Mouse (Mus musculus) cerebellum, adult 9-11 months (tissue): Measurements from ENCODE around the gene Trappc10.
A peak's percentile ranks its signal among the peaks of the same experiment; 100 is the strongest.

Experiments
- DNase-seq: peaks from one replicate; pipeline ENCODE4 v3.0.0; 2022

Gene Trappc10

GRCm38 (mm10) chr10:78244438-78245224, at the start of gene Trappc10:
Gene Trappc10 (minus strand): TSS chr10:78244641.
- DNase-seq: peak; percentile 88

DNA sequence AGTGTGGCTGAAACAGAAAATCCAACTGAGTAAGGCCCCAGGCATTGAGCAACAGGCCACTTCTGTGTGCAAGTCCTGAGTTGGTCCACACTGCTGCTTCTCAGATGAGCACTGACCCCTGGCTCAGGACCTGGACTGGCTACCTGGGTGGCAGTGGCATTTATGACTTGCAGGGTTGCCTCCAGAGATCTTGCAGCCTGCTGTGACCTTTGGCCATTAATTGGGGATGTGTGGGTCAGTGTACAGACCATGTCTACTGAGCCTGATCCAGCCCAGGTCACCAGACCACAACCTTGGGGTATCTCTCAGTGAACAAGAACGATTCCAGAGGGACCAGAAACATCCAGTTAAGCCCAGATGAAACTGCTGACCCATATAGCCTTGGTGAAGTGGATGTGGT, 49.1 kb upstream of the Trappc10 start:
- no peak for DNase-seq

GRCm38 (mm10) chr10:78292381-78292780, 47.9 kb upstream of the Trappc10 start:
- no peak for DNase-seq

DNA sequence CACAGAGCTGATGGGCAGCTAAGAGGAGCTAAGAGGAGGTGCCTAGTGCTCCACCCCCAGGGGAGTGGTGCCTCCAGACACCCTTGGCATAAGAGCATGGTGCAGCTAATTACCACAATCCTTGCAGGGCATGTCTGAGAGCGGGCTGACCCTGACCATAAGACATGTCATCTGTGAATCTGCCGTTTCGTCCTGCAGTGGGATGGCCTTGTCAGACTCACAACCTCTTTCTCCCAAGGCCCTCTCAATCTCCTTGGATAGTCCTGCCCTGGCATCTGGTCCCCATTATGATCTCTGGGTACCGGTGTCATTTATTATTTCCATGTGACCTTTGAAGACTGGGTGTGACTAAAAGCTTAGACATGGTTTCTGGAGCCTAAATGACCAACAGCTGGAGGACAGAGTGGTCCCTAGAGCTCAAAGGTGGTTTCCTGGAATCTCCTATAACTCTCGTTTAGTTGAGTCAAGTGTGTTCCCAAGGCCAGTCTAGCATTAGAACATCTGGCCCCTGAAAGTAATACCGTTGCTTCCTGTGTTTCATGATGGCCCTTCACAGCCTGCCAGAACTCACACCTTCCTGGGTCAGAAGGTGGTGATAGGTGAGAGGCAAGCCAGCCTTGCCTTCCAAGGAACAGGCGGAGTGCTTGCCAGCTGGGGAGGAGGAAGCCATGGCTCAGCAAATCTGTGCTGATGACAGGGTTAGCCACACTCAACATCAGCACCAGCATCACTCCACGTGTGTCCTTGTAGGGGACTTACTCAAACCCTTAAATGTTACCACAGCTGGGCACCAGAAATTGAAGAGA, 46.5 kb upstream of the Trappc10 start:
- DNase-seq: no peak

- peak; percentile 83 for DNase-seq
Observed at GRCm38 (mm10) chr10:78288896-78289295, 44.5 kb upstream of the Trappc10 start.

GRCm38 (mm10) chr10:78288135-78288534, 43.7 kb upstream of the Trappc10 start:
- DNase-seq: no peak

- no peak for DNase-seq
Observed at GRCm38 (mm10) chr10:78287465-78288132, 43.2 kb upstream of the Trappc10 start.

GRCm38 (mm10) chr10:78285959-78286358, 41.5 kb upstream of the Trappc10 start:
- DNase-seq: no peak

- no peak for DNase-seq
Observed at GRCm38 (mm10) chr10:78285409-78285808, 41.0 kb upstream of the Trappc10 start.

- no peak for DNase-seq
Observed at GRCm38 (mm10) chr10:78284812-78285211, 40.4 kb upstream of the Trappc10 start.

DNA sequence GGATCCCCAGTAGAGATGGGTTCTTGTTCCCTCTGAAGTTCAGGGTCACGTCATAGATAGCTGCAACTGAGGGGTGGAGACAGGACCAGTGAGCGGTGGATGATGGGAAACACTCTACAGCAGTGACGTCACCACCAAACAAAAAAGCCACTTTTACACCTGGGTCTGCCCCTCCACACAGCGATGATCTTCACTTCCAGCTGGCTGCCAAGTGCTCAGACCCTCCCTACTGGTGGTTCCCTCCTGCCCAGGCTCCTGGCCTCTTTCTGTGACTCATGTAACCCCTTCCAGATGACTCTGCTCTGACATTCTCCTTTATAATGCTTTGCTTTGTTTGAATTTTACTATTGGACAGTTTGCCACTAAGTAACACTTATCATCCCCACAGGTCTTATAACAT, 38.0 kb upstream of the Trappc10 start:
- DNase-seq: no peak

GRCm38 (mm10) chr10:78280486-78280885, 36.0 kb upstream of the Trappc10 start:
- no peak for DNase-seq

- peak; percentile 65 for DNase-seq
Observed at GRCm38 (mm10) chr10:78279210-78279609, 34.8 kb upstream of the Trappc10 start.

DNA sequence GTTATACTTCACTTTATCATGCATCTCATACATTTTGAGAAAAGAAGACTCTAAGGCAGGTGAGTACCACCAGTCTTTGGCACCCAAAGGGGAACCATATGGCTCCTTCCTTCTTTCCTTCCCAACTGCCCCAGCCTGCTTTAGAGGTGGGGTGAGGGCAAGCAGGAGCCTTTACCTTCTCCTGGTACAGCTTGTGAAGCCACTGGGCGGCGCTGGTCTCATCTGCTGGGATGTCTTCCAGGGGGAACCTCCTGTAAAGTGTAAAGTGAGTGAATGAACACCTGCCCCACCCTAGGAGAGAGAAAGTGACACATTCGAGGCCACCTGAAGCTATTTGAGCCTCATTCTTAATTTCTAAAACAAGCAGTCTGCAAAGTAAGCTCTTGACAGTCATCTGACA, 33.4 kb upstream of the Trappc10 start:
- DNase-seq: peak; percentile 62

DNA sequence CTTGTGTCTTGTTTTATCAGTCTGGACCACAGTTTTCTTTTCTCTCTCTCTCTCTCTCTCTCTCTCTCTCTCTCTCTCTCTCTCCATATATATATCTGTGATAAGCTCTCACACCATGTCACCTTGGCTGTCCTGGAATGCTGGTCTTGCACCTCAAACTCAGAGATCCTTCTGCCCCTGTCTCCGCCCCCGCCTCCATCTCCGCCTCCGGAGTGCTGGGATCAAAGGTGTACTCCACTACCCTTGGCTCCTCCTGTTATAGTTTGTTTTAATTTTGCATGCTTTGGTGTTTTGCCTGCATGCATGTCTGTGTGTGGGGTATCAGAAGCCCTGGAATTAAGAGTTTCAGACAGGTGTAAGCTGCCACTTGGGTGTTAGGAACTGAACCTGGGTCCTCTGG, 31.8 kb upstream of the Trappc10 start:
- DNase-seq: no peak

GRCm38 (mm10) chr10:78272932-78273331, 28.5 kb upstream of the Trappc10 start:
- DNase-seq: no peak

DNA sequence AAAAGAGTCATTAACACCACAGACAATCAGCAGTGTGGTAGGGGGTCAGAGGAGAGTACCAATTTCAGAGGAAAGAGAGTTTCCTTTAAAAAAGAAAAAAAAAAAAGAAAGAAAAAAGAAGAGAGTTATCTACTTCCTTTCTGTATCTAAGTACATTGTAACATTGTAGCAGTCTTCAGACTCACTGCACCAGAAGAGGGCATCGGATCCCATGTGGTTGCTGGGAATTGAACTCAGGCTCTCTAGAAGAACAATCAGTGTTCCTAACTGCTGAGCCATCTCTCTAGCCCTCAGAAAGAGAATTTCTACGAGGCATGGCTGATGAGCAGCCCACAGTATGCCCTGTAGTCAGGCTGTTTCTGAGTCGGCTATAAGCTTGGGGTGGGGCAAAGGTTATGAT, 21.4 kb upstream of the Trappc10 start:
- DNase-seq: no peak

GRCm38 (mm10) chr10:78264735-78265134, 20.3 kb upstream of the Trappc10 start:
- DNase-seq: no peak

DNA sequence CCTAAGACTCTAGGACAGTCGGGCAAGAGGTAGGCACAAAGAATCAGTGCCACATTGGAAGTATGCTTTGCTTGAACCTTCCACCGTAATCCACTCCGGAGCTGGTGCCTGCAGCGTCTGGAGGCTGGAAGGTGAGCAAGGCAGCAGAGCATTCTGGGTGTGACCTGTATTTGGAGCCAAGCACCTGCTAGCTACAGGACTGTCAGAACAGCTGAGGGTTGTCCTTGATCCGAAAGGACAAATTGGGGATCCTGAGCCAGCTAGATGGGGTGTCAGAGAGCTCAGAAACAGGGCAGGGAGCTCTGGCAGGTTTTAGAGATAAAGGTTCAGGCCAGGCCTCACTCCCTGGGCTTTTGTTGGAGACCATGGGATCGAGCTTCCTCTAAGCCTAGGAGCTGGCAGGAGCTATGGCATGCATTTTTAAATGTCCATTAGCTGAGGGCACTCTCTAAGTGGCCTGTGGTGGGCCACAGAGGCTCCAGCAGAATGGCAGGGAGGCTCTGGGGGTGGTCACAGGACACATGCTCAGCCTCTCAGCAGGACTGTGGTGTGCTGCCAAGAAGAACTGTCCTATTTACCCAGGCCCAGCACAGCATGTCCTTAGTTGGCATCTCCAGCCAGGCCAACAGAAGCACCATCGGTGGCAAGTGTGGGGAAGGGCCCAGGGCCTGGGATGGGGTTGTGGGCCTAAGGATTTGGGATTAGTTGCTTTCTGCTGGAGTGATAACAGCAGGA, 16.6 kb upstream of the Trappc10 start:
- peak; percentile 66 for DNase-seq

DNA sequence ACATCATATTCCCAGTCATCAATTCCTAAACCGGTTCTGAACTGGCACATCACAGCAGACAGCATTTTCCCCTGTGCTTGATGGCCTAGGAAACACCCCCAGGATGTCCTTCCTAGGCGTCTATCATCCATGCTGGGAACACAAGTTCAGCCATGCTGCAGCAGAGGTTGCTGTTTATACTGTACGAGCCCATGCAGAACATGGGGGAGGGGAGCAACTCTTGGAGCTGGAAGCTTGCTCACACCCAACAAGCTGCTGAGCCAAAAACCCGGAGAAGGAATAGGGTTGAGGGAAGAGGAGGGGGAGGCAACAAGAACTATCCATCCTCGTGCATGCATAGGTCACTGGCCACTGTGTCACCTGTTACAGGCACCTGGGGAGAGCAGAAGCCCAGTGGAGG, 15.9 kb upstream of the Trappc10 start:
- DNase-seq: no peak

- DNase-seq: no peak
Observed at GRCm38 (mm10) chr10:78259702-78260101, 15.3 kb upstream of the Trappc10 start.

GRCm38 (mm10) chr10:78259230-78259629, 14.8 kb upstream of the Trappc10 start:
- no peak for DNase-seq

- DNase-seq: no peak
Observed at GRCm38 (mm10) chr10:78258142-78258675, 13.8 kb upstream of the Trappc10 start.
